9 mouse cellular contexts compared by ENCODE assay signal in the genomic region with DNA sequence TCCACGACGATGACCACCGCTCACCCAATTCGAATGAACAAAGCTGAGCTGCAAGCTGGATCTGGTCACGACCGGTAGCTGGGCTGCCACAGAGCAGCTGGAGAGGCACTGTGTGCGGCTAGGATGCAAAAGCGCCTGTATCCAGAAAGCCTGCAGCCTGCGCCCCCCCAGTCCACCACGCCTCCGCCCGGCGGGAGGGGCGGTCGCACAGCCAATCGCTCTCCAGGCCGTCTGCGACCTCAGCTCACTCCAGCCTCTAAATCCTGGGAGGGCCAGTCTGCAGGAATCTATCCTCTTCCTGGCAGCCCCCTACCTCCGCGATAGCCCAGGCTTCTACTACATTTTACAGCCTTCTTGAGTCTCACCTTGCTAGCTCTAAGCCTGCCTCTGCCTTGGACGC. TPM values are rescaled to one million over a fixed set of nuclear protein-coding genes. Genes with fewer than 3 reads are reported as not detected.
DNase-seq lines count a peak whose midpoint lies in the region; ATAC-seq and TF ChIP-seq lines count a peak whose summit lies in the region.
"Had no signal": no experiment of that assay in that cellular context is flagged by ENCODE, and none has a peak within 500 bp of the region (broad histone marks: within the 10 kb centered on the region; RNA-seq: fewer than 3 reads in every experiment).

TSS of gene Dkk3 (minus strand) at position 116 of the 400 bp plus-strand sequence.

- H3K27me3 ChIP-seq in heart, adult 2 months (ENCODE audit: control insufficient read depth, insufficient read depth, low read length): peaks cover 12% of the 10 kb centered on the region; the same call in 1 of the 2 replicates
- no peaks in the 10 kb centered on the region for H3K27me3 ChIP-seq in kidney, embryonic 16.5 days (ENCODE audit: insufficient read depth, low read length)
- H3K27me3 ChIP-seq in liver, embryonic 13.5 days: peaks cover 39% of the 10 kb centered on the region

- H3K4me2 ChIP-seq in kidney, embryonic 16.5 days (replicated peaks; ENCODE audit: low read depth, low read length): peak within 1 kb of the TSS; percentile 73
- peak within 1 kb of the TSS; percentile 50 for H3K4me2 ChIP-seq in liver, embryonic 13.5 days

- no peaks in the 10 kb centered on the region for H3K36me3 ChIP-seq in heart, adult 2 months (ENCODE audit: control insufficient read depth, insufficient read depth, low read length)
- H3K36me3 ChIP-seq in kidney, embryonic 16.5 days (ENCODE audit: insufficient read depth, low read length): no peaks in the 10 kb centered on the region
- no peaks in the 10 kb centered on the region for H3K36me3 ChIP-seq in liver, embryonic 13.5 days

- TF ChIP-seq EP300 in heart, adult 2 months (IDR thresholded peaks at IDR 0.05; ENCODE audit: insufficient read depth, low read depth, low read length): no peak

- H3K9me3 ChIP-seq in kidney, embryonic 16.5 days (ENCODE audit: low read length): no peaks in the 10 kb centered on the region
- H3K9me3 ChIP-seq in liver, embryonic 13.5 days (replicated peaks): no peaks in the 10 kb centered on the region

- H3K4me1 ChIP-seq in heart, adult 2 months (ENCODE audit: control insufficient read depth, insufficient read depth, low read length): peaks cover 1% of the 10 kb centered on the region; the same call in 1 of the 2 replicates
- peaks cover 14% of the 10 kb centered on the region for H3K4me1 ChIP-seq in kidney, embryonic 16.5 days (ENCODE audit: insufficient read depth, low read length)
- H3K4me1 ChIP-seq in liver, embryonic 13.5 days (replicated peaks): peaks cover 14% of the 10 kb centered on the region

- H3K27ac ChIP-seq in heart, adult 2 months: peak within 1 kb of the TSS; percentile 15
- H3K27ac ChIP-seq in kidney, embryonic 16.5 days (ENCODE audit: low read length): peak within 1 kb of the TSS; percentile 52; the same call in 1 of the 2 replicates
- no peak within 1 kb of the TSS for H3K27ac ChIP-seq in liver, embryonic 13.5 days

- peak within 1 kb of the TSS; percentile 64 for H3K9ac ChIP-seq in heart, adult 2 months (ENCODE audit: low read depth, low read length)
- H3K9ac ChIP-seq in kidney, embryonic 16.5 days (replicated peaks; ENCODE audit: low read length): peak within 1 kb of the TSS; percentile 68
- H3K9ac ChIP-seq in liver, embryonic 13.5 days: no peak within 1 kb of the TSS

- peak; percentile 87 for DNase-seq in heart, adult 11 months
- DNase-seq in heart, adult 9 months (ENCODE audit: low spot score in 2 of 2): no peak
- DNase-seq in adrenal gland, postnatal 36 days: peak; percentile 23 to 49
- DNase-seq in heart, adult 2 months: no peak
- DNase-seq in liver, embryonic 13.5 days: no peak
- peak; percentile 63 for DNase-seq in right cerebral cortex, adult 18-20 months
- no peak for DNase-seq in B cell, adult 2 months

- peak within 1 kb of the TSS; percentile 30; the same call in 1 of the 2 replicates for H3K4me3 ChIP-seq in heart, adult 2 months
- peak within 1 kb of the TSS; percentile 56 for H3K4me3 ChIP-seq in kidney, embryonic 16.5 days (ENCODE audit: low read length)
- peak within 1 kb of the TSS; percentile 50 for H3K4me3 ChIP-seq in liver, embryonic 13.5 days (replicated peaks)

- intact Hi-C loops in heart, adult 2 months (cut with DNase I): no loop called here

- 19% methylated on average over 21 of the region's 21 CpGs for WGBS in heart, adult 2 months
- WGBS in kidney, embryonic 16.5 days: 3% methylated on average over 21 of the region's 21 CpGs
- WGBS in liver, embryonic 13.5 days (ENCODE audit: insufficient replicate concordance): 6% methylated on average over 21 of the region's 21 CpGs

- no peaks in the 10 kb centered on the region for H3K79me2 ChIP-seq in heart, adult 2 months (replicated peaks; ENCODE audit: control insufficient read depth, insufficient read depth, low read length)

- no peak for TF ChIP-seq CTCF in heart, adult 2 months (IDR thresholded peaks at IDR 0.05)

- TF ChIP-seq POLR2A in heart, adult 2 months (IDR thresholded peaks at IDR 0.05; ENCODE audit: insufficient read depth, low read depth, low read length): no peak

- ATAC-seq in kidney, embryonic 16.5 days (ENCODE audit: low FRiP score, low TSS enrichment): peak; percentile 79
- ATAC-seq in liver, embryonic 13.5 days (ENCODE audit: low read depth): peak; percentile 26; the same call in 1 of the 2 replicates

RNA-seq across cellular contexts. Expression of gene Dkk3, which starts in this region (rescaled TPM):
- 10 to 100 TPM; 15.9 to 18.9 TPM for total RNA-seq in adrenal gland, postnatal 36 days (2021)
- total RNA-seq in heart, adult 2 months (2021): 10 to 100 TPM; 45.1 to 45.7 TPM
- 48.3 and 52.1 TPM in 2 replicates for polyA plus RNA-seq in heart, adult 2 months (2012; rRNA removed)
- polyA plus RNA-seq in kidney, embryonic 16.5 days (2015; fragmentation: Nextera tagmentation; extraction: Ambion mirVana): 26.4 and 27.5 TPM in 2 replicates
- 5.8 and 6.4 TPM in 2 replicates for polyA plus RNA-seq in liver, embryonic 13.5 days (2015; fragmentation: Nextera tagmentation; extraction: Ambion mirVana)
- total RNA-seq: hematopoietic stem cell, adult 5-6 weeks had no signal

Comparison
In these comparisons a context has a peak if more than half of its experiments do, and no peak if none do; other contexts are left out.
1. DNase-seq: peak in heart, adult 11 months (single experiment), adrenal gland, postnatal 36 days (2 of 2) and right cerebral cortex, adult 18-20 months (single experiment); none in heart, adult 9 months (0 of 2), heart, adult 2 months (0 of 2), liver, embryonic 13.5 days (single experiment) and B cell, adult 2 months (0 of 2).
2. Peak in every context shown above with its lines, with median percentiles within 50 percentile points of each other: H3K4me3 ChIP-seq.